Mouse (Mus musculus): ENCODE data around the gene R3hdm2.

Gene R3hdm2

DNA sequence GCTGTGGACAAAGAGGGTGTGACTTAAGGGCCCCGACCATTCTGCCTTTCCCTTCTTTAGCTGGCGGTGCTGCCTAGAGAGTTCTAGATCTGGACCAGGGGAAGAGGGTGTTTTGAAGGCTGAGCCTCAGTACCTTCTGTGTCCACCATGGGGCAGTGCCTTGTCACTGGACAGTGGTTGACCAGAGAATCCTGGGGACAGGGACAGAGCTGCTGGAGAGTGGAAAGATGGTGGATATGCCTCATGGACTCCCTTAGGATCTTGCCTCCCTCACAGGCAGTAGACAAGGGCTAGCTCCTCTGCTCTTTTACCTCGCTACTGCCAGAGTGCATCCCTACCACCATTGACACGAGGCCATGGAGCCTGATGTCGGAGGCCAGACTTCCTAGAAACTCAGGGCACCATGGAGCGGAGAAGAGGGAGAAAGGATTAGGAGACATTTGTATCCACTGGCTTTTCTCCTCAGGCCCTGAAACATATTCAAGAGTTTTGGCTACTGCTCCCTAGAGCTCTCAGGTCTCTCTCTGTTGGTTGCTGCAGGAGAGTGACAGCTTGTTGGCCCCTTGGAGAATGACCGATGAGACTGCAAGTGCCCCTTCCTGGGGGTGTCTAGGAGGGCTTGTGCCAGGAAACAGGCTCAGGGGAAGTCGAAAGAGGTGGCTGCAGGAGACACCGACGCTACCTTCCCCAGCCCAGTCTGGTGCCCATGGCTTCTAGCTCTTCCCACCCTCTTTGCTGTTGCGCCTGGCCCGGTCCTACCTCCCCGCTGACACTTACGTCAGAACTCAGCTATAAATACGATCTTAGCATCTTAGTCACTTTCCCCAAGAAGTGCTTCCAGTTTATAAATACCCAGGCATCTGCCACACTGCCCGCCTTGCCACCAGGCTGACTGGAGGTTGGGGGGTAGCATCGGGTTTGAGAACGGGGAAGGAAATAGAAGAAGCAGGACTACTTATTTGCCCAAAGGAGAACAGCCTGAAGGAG lies 25.9 kb upstream of the R3hdm2 start, which contains the start of gene Inhbe:
Gene Inhbe (minus strand): TSS at position 503 of the 987 bp plus-strand sequence.
- DNase-seq (ENCODE audit: low spot score) = no peak

DNA sequence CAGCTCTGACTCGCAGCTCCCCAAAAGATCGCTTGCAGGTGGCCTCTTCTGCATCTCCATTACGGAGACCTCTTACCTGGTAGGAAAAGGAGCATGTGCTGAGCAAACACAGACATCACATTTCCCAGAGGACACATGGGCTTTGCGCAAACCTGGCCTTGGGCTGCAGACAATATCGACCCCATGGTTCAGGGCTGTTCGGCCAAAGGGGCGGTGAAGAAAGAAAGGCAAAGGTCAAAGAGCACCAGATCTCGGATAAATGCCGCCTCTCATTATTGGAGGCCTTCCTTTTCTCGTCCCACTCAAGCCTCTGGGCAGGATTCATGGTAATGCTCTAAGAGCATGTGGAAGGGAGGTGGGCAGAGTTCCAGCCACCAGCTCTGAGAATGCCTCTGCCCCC lies 24.8 kb upstream of the R3hdm2 start:
- no peak for DNase-seq (ENCODE audit: low spot score)

DNA sequence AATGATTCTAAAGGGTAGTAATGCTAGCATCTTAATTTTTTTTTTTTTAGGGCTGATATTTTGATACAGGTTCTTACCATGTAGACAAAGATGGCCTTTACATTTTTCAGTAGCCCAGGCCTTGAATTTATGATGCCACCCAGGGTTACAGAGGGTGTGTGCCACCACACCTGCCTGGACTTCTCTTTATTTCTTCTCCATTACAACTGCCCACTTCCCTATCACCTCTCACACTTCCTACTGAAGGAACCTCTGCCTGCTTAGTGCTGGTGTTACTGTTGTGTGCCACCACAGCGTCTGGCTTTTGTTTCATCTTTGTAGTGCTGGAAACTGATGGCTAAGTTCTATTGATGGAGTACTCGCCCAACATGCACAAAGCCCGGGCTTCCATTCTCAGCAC lies 19.4 kb upstream of the R3hdm2 start:
- DNase-seq (ENCODE audit: low spot score) = no peak

DNA sequence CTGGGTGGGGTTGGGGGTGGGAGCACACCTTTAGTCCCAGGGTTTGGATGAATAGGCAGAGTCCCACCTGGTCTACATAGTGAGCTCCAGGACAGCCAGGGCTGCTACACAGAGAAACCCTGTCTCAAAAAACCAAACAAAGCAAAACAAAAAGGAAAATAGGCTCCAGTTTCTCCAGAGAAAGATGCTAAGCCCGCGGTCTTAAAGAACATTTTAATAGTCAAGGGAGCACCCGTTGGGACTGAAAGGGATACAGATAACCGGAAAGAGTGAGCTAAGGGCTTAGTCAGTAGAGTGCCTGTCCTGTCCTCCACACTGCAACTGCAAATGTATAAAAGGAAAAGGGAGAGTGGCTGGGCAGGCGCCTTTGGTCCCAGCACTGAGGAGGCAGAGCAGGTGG lies 13.0 kb upstream of the R3hdm2 start:
- DNase-seq (ENCODE audit: low spot score) = no peak

DNA sequence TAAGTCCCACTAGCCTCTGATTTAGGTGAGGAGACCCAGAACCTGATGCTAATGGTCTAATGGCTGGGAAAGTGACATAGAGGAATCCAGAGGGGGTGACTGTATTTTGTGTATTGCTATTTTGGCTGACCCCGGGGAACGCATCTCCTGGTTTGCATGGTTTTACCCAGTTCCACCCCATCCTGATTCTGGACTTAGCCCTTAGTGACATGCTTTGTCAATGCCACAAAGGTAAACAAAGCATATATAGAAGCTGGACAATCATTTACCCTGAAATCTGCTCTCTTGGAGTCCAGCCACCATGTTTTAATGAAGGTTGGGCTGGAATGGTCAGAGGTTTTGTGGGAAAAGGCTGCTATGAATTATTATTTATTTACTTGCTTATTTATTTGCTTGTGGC lies 11.9 kb upstream of the R3hdm2 start:
- DNase-seq (ENCODE audit: low spot score) = no peak

DNA sequence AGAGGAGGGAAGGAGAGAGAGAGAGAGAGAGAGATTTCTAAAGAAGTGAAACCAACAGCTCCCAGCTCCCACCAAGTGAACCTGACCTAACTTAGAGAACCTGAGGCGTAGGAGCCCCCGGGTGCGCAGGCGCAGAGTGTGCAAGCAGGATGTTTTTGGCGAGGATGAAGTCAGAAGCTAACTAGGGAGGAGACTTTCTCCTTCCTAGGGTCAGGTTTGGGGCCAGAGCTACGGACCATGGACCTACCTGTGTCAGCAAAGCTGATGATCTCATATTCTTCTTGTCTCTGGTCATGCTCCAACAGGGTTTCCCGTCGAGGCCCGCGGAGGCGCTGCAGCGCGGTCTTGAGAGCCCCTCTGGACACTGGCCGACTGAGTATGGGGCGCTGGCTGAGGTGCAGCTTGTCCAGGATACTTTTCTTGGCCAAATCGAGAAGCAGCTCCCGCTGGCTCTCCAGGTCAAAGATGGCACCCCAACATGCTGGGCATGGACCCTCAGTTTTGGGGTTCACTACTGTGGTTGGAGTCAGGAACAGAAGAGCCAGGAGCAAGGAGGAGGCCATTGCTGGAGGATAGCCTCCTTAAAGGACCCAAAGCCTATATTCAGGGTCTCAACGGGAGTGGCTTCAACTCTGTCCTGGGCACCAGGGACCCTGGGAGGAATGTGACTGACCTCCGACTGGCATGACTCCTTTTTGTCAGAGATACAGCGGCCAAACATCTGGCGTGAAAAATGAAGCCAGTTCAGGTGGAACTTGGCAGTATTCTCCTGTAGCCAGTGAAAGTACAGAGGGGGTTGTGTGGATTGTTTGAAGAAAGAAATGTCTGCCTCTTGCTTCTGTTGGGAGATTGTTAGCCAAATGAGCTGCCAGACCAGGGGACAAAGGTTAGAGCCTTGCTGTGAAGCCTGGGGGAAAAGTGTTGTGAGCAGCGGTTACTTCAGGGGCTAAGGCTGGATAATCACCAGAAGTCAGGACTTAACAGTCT lies 10.0 kb upstream of the R3hdm2 start, which contains the start of gene Inhbc:
Gene Inhbc (minus strand): TSS at position 598 of the 987 bp plus-strand sequence.
- no peak for DNase-seq (ENCODE audit: low spot score)

DNA sequence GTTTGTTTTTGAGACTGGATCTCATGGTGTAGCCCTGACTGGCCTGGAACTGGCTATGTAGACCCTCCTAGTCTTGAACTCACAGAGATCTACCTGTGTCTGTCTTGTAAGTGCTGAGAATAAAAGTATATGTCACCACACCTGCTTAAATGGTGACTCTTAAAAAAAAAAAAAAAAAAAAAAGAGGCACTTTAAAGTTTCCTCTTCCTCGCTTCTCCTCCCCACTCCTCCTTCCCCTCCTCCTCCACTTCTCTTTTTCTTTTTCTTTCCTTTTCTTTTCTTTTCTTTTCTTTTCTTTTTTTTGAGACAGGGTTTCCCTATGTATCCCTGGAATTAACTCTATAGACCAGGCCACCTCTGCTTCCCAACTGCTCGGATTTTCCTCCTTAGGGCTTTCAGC lies 9.1 kb upstream of the R3hdm2 start:
- no peak for DNase-seq (ENCODE audit: low spot score)

DNA sequence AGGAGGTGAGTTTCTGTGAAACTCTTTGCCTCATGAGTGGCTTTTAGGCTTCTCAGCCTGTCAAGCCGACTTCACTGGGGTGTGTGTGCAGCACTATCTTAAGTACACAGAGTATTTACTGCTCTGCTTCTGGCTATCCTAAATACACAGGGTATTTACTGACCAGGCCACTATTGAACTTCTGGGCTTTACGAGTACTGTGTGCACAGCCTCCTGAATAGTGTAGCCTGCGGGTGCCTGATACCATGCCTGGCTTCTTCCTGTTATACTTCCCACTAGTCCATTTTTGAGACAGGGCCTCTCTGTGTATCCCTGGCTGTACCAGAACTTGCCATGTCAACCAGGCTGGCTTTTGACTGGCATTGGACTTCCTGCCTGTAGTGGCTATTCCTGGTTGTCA lies 2.4 kb upstream of the R3hdm2 start:
- no peak for DNase-seq (ENCODE audit: low spot score)

DNA sequence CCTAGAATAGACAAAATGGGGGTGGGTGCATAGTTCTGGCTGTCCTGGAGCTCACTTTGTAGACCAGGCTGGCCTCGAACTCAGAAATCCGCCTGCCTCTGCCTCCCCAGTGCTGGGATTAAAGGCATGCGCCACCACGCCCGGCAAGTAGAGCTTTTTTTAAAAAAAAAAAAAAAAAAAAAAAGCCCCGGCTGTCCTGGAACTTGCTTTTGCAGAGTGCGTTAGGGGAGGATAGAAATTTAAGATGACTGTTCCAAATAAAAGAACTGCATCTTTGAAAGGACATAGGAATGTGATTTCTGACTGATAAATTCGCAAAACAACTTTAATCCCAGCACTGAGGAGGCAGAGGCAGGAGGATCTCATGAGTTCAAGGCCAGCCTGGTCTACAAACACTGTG lies 473 bp upstream of the R3hdm2 start:
- no peak for DNase-seq (ENCODE audit: low spot score)

DNA sequence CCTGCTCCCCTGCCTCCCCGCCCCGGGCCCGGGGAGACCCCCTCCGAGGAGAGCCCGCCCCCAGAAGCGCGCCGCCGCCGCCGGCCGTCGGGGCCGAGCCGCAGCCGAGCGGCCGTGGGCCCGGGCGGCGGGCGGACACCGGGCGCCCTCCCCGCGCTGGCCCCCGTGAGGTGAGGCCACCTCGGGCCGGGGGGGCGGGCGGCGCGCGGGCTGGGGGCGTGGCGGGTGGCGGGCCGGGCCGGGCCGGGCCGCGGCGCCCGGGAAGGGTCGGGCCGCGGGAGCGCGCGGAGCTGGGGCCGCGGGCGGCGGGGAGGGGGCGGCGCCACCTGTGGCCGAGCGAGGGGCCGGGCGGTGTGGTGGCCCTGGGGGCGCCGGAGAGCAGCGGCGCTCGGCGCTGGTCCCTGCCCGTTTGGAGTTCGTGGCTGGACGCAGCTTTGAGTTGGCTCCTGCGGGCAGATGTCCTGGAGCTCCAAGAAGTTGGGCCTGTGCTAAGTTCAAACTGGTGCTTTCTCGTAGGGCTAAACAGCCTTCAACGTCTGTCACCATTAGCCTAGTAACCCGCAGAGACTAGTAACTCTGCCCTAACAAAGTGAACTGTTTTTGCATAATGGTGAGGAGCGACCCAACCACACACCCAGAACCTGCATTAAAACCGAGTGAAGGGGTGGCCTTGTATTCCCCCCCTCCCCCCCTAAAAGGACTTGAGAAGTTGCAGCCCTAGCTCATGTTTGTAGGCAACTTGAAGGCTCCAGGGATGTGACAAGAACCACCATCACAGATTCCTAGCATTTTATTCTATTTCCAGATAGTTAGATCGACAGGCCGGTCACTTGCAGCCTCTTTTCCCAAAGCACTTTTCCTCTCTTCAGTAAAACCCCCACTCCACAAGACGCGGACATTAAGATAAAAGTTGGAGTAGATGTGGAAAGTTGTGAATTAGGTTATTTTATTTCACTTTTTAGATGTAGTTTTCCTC lies 928 bp downstream of the R3hdm2 start:
- DNase-seq (ENCODE audit: low spot score) = peak; percentile 53

DNA sequence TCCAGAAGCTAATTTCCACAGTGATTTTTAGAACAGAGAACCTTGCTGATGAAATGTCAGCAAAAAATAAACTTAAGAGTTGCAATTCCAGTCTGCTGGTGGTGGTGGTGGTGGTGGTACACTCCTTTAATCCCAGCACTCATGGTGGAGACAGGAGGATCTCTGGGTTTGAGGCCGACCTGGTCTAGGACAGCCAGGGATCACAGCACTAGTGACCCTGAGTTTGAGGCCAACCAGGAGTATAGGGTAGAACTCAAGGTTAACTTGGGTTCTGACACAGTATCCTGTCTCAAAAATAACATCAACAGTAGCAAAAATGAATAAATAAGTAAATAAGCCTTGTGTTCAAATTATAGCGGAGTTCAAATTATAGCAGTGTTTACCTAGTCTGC lies 1.6 kb downstream of the R3hdm2 start:
- DNase-seq (ENCODE audit: low spot score) = no peak

DNA sequence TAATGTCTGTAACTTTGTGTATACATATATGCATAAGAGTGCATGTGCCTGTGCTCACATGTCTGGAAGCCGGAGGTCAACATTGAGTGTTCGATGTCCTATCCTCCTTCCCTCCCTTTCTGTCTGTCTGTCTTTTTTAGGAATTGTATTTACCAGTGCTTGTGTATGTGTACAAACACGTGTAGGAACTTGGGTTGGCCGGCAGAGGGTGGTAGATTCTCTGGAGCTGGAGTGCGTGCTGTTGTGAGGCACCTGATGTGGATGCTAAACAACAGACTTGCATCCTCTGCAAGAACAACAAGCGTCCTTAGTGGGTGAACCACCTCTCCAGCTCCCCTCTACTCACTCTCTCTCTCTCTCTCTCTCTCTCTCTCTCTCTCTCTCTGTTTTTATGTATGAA lies 11.6 kb downstream of the R3hdm2 start:
- no peak for DNase-seq (ENCODE audit: low spot score)

DNA sequence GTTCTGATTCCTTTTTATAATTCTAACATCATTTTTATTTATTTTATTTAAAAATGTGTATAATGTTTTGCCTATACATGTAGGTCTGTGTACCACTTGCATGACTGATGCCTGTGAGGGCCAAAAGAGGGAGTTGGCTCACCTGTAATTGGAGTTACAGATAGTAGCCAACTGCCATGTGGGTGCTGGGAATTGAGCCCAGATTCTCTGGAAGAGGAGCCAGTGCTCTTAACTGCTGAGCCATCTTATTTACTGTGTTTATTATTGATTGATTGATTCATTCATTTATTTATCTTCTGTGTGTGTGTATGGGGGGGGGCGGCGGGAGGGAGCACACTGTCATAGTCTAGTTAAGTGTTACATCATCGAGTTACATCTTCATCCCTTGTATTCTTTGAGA lies 24.6 kb downstream of the R3hdm2 start:
- no peak for DNase-seq (ENCODE audit: low spot score)

DNA sequence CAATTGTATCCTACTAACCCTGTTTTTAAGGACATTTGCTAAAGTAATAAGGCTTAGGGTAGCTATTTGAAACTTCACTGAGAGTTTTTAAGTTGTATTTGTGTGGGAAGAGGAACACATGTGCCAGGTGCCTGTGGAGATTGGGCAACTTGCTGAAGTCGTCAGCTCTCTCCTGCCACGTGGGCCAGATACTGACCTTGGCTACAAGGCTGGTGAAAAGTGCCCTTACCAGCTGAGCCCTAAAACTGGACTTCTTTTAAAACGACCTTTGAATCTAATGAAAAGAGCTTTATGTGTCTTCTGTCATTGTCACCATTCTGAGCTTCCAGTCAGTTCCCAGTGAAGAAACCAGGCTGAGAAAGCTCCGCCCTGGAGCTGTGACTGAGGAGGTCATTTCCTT lies 27.3 kb downstream of the R3hdm2 start:
- no peak for DNase-seq (ENCODE audit: low spot score)

DNA sequence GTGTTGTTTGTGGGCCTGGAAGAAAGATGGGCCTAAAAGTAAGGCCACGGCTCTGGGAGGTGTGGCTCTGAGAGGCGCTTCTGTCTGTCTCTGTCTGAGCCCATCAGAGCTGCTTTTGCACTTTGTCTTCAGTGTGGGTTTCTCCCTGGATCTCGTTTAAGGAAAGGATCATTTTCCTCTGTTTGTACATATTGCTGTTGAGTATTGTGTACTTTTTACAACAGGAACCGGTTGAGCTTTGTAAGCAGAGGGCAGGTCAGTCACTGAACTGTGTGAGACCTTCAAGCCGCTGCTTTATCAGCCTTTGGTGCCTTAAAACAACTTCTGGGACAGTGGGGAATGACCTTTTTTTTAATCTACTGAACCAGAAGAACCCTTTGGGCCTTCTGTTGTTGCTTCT lies 32.0 kb downstream of the R3hdm2 start:
- DNase-seq (ENCODE audit: low spot score) = no peak

DNA sequence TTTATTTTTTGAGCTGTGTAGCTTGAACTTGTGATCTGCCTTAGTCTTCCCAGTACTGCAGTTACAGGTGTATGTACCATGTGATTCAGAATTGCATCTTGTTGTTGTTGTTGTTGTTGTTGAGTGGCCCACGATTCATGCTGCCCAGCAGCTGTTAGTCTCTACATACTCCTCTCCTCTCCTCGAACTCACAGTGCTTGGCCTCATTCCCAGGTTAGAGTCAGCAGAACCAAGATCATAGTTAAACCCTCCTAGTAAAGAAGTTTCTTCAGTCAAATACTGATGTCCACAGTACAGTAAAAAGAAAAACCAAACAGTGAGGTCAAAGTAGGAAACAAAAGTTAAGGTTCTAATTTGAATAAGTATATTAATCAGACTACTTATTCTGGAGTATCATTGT lies 32.6 kb downstream of the R3hdm2 start:
- no peak for DNase-seq (ENCODE audit: low spot score)

DNA sequence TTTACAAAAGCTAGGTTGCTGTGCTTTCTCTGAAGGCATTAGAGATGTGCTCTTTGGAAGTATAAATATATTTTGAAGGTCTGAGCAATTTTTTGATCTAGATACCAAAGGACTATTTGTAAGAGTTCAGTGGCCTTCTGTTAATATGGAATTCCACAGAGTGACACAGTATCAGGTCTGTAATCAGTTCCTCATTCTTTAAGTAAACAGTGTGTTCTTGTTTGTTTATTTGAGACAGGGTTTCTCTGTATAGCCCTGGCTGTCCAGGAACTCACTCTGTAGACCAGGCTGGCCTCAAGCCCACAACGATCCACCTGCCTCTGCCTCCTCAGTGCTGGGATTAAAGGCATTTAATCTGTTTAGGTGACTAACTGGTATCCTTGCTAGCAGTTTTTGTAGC lies 33.5 kb downstream of the R3hdm2 start:
- DNase-seq (ENCODE audit: low spot score) = no peak

DNA sequence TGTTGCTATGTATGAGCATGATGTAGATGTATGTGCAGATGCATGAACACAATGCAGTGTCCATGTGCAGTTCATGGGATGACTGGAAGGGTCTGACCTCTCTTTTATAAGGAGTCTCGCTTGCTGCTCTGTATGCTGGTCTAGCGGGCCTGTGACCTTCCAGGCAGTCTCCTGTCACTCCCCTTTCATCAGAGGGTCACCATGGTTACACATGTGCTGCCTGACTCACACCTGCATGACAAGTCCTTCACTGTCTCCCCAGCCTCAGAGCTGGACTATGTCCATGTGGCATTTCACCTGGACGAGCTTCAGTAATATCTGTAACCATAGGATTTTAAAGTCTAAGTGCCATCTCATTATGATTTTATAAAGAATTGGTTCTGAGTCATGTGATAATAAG lies 34.0 kb downstream of the R3hdm2 start:
- DNase-seq (ENCODE audit: low spot score) = no peak

DNA sequence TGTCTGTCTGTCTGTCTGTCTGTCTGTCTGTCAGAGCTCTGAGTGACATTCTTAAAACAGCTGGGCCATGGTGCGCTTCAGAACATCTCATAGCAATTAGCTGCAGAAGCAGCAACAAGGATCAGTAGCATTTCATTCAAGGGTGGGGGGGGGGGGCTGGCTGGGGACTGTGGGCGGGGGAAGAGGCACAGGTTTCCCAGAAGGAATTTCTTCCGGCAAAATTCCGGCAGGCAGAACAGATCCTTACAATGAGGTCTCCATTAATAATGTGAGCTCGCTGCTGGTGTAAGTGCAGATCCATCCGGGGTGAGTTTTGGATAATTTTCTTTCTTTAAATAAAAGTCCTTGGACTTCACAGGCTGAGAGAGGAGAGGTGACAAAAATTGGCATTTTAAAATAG lies 40.0 kb downstream of the R3hdm2 start:
- DNase-seq (ENCODE audit: low spot score) = no peak

DNA sequence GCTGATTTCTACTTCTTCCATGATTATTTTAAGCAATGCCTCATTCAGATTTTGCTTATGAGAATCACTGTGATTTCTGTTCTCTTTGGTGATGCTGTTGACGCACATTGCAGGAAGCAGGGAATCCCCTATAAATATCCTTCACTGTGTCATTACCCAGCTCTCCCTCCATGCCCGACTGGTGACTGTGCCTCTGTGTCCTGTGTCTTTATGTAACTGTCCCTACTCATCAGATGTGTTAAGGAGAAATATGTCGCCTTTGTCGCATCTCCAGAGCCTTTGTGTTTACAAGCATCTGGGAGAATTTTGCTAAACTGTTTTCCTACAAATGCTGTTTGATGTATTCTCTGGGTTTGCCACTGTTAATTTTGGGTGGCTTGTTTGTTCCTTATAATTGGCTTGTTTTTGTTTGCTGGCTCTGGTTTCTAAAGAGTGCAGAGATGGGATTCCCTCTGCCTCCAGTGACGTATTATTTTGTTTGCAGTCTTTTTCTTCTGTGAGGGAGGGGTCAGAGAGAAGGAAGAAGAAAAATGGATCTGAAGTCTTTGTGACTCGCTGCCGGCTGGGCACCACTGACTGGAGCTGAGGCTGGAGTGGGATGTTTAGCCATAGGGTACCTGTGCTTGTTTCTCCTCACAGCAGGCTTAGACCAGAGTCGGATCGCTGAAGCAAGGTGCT lies 40.7 kb downstream of the R3hdm2 start:
- no peak for DNase-seq (ENCODE audit: low spot score)

DNA sequence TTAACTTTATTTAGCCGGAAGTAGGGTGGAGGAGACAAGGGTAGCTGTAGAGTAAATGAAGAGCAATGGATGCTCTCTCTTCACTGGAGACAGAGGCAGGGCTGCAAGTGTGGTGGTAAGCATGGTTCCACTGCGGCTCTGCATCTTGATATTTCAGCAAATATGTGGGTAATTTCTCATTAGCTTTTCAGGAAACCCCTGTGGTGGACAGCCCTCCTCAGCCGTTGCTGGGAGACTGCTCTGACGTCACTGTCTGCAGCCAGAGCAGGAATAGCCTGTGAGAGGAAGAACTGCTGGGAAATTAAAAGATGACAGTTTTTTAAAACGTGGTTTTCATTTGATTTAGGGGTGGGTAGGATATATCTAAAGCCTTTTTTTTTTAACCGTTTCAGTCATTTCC lies 41.9 kb downstream of the R3hdm2 start:
- peak; percentile 51 for DNase-seq (ENCODE audit: low spot score)
